Mouse (Mus musculus) cortical plate, adult 2 months (tissue): ENCODE measurements around the gene Zfp868. TPM values are rescaled to one million over a fixed set of nuclear protein-coding genes. Genes with fewer than 3 reads are reported as not detected.
"Not testable (repeated sequence)": the region's sequence is repeated elsewhere in the genome, so short reads cannot be mapped to it uniquely, and the experiment has no call there.

ENCODE experiments used
- H3K27ac ChIP-seq: fragments of 200-500 bp; 2 replicates; pipeline ENCODE4 v1.5.1; 2012; ENCODE audit warnings: low read length, control low read depth, inconsistent platforms; ENCODE audit not compliant: insufficient read depth
- H3K4me1 ChIP-seq: fragments of 200-500 bp; 2 replicates; pipeline ENCODE4 v1.6.1; 2011; ENCODE audit warnings: low read length; ENCODE audit not compliant: control insufficient read depth, insufficient read depth
- H3K4me3 ChIP-seq: fragments of 200-500 bp; 2 replicates; pipeline ENCODE4 v1.5.1; 2011; ENCODE audit warnings: mild to moderate bottlenecking, low read length, control low read depth; ENCODE audit not compliant: insufficient read depth
- CTCF ChIP-seq: fragments of 200-500 bp; IDR thresholded peaks from 2 replicates; pipeline ENCODE4 v1.5.1; 2011; ENCODE audit warnings: mild to moderate bottlenecking, control low read depth, low read length; ENCODE audit not compliant: insufficient read depth; ENCODE audit errors: extremely low read depth
- POLR2A ChIP-seq: fragments of 200-500 bp; IDR thresholded peaks from 2 replicates; pipeline ENCODE4 v1.6.1; 2011; ENCODE audit warnings: mild to moderate bottlenecking, low read length, control low read depth; ENCODE audit not compliant: insufficient read depth; ENCODE audit errors: extremely low read depth
- polyA plus RNA-seq: library from polyadenylated mRNA; depleted of rRNA; stranded (reverse); fragments of >200 nt; gene quantifications from 2 replicates; pipeline ENCODE4 v1.2.3, GENCODE M21; 2012; rRNA removed

Zfp868 gene
- polyA plus RNA-seq, result 13.1 and 13.9 TPM in 2 replicates

GRCm38 (mm10) chr8:69625095-69625789 is at the start of gene Zfp868:
Gene Zfp868 (minus strand): TSS chr8:69625548.
- peak within 1 kb of the TSS; percentile 97 for H3K27ac ChIP-seq
- H3K4me1 ChIP-seq, result no peaks in the 10 kb centered on the region
- peak within 1 kb of the TSS; percentile 48 for H3K4me3 ChIP-seq
- TF ChIP-seq POLR2A (peak; percentile 77; the same call in 1 of the 2 replicates), CTCF (no peak)

GRCm38 (mm10) chr8:69665051-69665450 is 39.7 kb upstream of the Zfp868 start:
- not testable (repeated sequence) for H3K27ac ChIP-seq, H3K4me3 ChIP-seq, H3K4me1 ChIP-seq

DNA sequence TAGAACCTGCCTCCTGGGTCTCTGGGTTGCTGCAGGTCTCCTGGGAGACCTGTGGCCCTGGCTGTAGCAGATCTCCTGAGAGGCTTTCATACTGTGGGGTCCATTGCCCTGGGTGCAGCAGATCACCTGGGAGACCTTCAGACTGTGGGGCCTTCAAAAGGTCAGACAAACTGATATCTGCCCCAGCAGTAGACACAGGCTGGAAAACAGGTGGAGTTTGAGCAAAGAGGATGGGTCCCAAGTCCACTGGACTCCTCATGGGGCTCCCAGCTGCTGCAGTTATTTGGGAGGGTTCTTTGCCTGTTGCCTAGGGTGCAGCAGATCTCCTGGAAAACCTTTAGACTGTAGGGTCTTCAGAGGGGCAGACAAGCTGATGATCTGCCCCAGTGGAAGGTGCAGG is 35.9 kb upstream of the Zfp868 start:
- no peak overlapping the region for H3K27ac ChIP-seq
- H3K4me3 ChIP-seq, result no peak overlapping the region
- TF ChIP-seq CTCF, result no peak
- no peak for TF ChIP-seq POLR2A
- H3K4me1 ChIP-seq, result no peaks in the 10 kb centered on the region

DNA sequence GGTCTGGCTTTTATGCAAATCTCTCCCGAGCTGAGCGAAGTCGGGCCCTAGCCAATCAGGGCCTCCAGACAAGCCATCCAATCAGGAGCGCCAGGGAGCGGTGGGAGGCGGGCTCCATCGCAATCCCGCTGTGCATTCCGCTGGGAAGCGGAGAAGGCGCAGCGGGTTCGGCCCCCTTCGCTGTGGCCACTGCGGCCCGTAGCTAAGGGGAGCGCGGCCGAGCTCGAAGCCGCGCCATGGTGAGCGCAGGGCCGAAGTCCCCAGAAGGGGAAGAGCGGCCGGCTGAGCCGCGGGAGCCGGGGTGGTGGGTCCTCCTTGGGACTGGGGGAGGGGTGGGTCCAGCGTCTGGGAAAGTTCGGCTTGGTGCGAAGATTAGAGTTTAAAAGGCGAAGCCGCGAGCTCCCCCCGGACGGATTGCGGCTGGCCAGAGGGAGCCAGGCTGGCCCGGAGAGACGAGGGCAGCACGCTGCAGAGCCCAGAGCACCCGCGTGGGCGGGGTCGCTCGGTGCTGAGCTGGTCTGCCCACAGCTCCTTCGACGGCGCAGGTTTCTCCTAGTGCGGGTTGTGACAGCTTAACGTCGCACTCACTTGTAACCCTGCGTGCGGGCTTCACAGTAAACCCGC is 29.1 kb upstream of the Zfp868 start, which contains the start of gene Zfp964:
Zfp964 (plus strand) TSS at position 122 of the 624 bp plus-strand sequence.
- H3K4me1 ChIP-seq, result peaks cover 2% of the 10 kb centered on the region; the same call in 1 of the 2 replicates
- no peak within 1 kb of the TSS for H3K27ac ChIP-seq
- H3K4me3 ChIP-seq, result peak within 1 kb of the TSS; percentile 32
- peak; percentile 78 for TF ChIP-seq POLR2A
- TF ChIP-seq CTCF, result no peak

DNA sequence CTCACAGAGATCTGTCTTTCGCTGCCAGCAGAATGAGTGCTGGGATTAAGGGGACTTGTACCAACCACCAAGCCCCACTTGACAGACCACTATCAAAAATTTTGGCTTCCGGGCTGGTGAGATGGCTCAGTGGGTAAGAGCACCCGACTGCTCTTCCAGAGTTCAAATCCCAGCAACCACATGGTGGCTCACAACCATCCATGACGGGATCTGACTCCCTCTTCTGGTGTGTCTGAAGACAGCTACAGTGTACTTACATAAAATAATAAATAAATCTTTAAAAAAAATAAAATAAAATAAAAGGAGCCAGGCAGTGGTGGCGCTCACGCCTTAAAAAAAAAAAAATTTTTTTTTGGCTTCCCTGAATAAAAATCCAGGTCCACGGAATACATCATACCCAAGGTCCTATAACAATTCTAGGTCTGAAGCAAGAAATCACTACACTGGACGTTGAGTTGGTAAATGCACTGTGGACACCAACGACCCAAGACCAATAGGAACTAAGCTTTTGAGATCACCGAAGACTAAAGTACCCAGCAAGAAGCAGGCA is 28.5 kb upstream of the Zfp868 start:
- Histone ChIP-seq H3K4me1 (peaks cover 2% of the 10 kb centered on the region; the same call in 1 of the 2 replicates), H3K4me3 (peak overlapping the region; percentile 32), H3K27ac (no peak overlapping the region)
- no peak for TF ChIP-seq CTCF
- TF ChIP-seq POLR2A, result no peak

- Histone ChIP-seq H3K4me3 (no peak overlapping the region), H3K4me1 (no peaks in the 10 kb centered on the region), H3K27ac (no peak overlapping the region)
- TF ChIP-seq POLR2A (no peak), CTCF (no peak)
Measured at GRCm38 (mm10) chr8:69618078-69618477, 7.3 kb downstream of the Zfp868 start.

DNA sequence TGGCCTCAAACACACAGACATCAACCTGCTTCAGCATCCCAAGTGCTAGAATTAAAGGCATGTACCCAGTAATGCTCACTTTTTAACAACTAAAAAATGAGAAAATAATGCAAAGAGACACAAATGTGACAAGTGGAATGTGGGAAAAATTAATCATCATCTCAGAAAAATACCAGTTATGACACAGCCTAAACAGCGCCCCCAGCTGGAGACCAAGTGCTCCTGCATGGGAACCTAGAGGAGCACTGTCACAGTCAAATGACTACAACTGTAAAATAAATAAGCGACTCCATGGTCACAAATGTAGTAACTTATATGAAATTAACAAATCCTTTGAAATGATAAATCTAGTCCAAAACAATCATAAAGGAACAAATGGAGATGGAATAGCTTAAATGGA is 10.7 kb downstream of the Zfp868 start:
- no peaks in the 10 kb centered on the region for H3K4me1 ChIP-seq
- TF ChIP-seq POLR2A (no peak), CTCF (peak; percentile 38)
- H3K4me3 ChIP-seq, result no peak overlapping the region
- no peak overlapping the region for H3K27ac ChIP-seq

- not testable (repeated sequence) for H3K4me3 ChIP-seq, H3K4me1 ChIP-seq, H3K27ac ChIP-seq
Measured at GRCm38 (mm10) chr8:69597598-69597997, 27.8 kb downstream of the Zfp868 start.

GRCm38 (mm10) chr8:69584611-69585202 is 40.6 kb downstream of the Zfp868 start:
- TF ChIP-seq CTCF, result no peak
- TF ChIP-seq POLR2A, result no peak
- Histone ChIP-seq H3K4me3 (peak overlapping the region; percentile 51), H3K27ac (0 out of 2 replicates have a peak overlapping the region, but pooled peaks have one; percentile 19), H3K4me1 (no peaks in the 10 kb centered on the region)

GRCm38 (mm10) chr8:69584201-69584600 is 41.1 kb downstream of the Zfp868 start:
- H3K4me1 ChIP-seq, H3K27ac ChIP-seq: not testable (repeated sequence)
- H3K4me3 ChIP-seq, result peak overlapping the region; percentile 51

Other genes with a start within 250 kb of the Zfp868 start
- 0.08 and 0.10 TPM in 2 replicates for gene Gm9495, start 172.0 kb downstream of the Zfp868 start, polyA plus RNA-seq
- 0.10 TPM in 1 of 2 replicates, not detected in the other for gene Gm7697, start 102.6 kb downstream of the Zfp868 start, polyA plus RNA-seq
- gene Zfp964, start 28.9 kb upstream of the Zfp868 start, polyA plus RNA-seq, result 2.7 and 2.9 TPM in 2 replicates
- gene Zfp869, start 85.2 kb upstream of the Zfp868 start, polyA plus RNA-seq, result 18.4 and 20.5 TPM in 2 replicates
- 6.2 and 6.4 TPM in 2 replicates for gene Zfp963, start 124.4 kb upstream of the Zfp868 start, polyA plus RNA-seq
- 0.15 and 1.3 TPM in 2 replicates for gene Gm20422, start 149.3 kb upstream of the Zfp868 start, polyA plus RNA-seq
- gene Atp13a1, start 165.6 kb upstream of the Zfp868 start, polyA plus RNA-seq, result 49.2 and 51.6 TPM in 2 replicates
- 20.3 TPM in 2 replicates for gene Zfp866, start 165.6 kb upstream of the Zfp868 start, polyA plus RNA-seq
- gene Gmip, start 183.1 kb upstream of the Zfp868 start, polyA plus RNA-seq, result 15.7 and 16.1 TPM in 2 replicates
- 0.53 and 0.54 TPM in 2 replicates for gene Lpar2, start 196.9 kb upstream of the Zfp868 start, polyA plus RNA-seq
- gene Pbx4, start 206.9 kb upstream of the Zfp868 start, polyA plus RNA-seq, result 32.0 and 35.4 TPM in 2 replicates